Mouse (Mus musculus) olfactory bulb, adult 2 months (tissue): ENCODE measurements around the gene Angptl6.

Source experiments
- CTCF ChIP-seq: fragments of 200-500 bp; IDR thresholded peaks from 2 replicates; pipeline ENCODE4 v1.5.1; 2012; ENCODE audit warnings: low read depth, mild to moderate bottlenecking, low read length, moderate library complexity; ENCODE audit not compliant: insufficient read depth
- POLR2A ChIP-seq: fragments of 200-500 bp; IDR thresholded peaks from 2 replicates; pipeline ENCODE4 v1.6.1; 2012; ENCODE audit warnings: mild to moderate bottlenecking, low read depth, low read length, moderate library complexity; ENCODE audit not compliant: insufficient read depth

DNA sequence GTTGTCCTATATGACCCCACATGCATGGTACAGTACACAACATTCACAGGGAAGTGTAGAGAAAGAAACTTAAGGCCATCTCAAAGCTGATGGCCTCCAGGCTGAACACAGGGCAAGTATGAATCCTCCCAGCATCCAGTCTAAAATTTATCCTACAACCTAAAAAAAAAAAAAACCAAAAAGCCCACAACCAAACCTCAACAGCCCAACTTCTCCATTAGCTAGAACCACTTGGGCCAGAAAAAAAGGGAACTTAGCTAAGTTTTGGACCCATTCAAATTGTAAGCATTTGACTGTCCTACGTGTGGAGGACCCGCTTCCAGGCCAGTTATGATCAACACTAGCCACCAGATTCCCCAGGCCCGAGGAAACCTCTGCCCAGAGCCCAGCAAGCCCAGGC lies 43.7 kb upstream of the Angptl6 start:
- TF ChIP-seq POLR2A (no peak), CTCF (no peak)
